Mouse (Mus musculus) midbrain, postnatal 0 days (tissue): Measurements from ENCODE around the gene Tssk3. TPM values are rescaled to one million over a fixed set of nuclear protein-coding genes. Genes with fewer than 3 reads are reported as not detected.
A peak's percentile ranks its signal among the peaks of the same experiment; 100 is the strongest.
"Not testable (repeated sequence)": the region's sequence is repeated elsewhere in the genome, so short reads cannot be mapped to it uniquely, and the experiment has no call there.

Source experiments
- ATAC-seq: fragments of 200-750 bp; cut with Nextera tagmentation; 2 replicates; pipeline ENCODE4 v1.8.0; 2017; ENCODE audit warnings: moderate number of reproducible peaks, mild to moderate bottlenecking, moderate TSS enrichment, moderate library complexity; ENCODE audit not compliant: low FRiP score
- DNase-seq: peaks from one replicate; pipeline ENCODE4 v3.0.0-alpha.2; 2015; ENCODE audit warnings: low spot score
- H3K27ac ChIP-seq: fragments of 300-500 bp; sonication (generic); 2 replicates; pipeline ENCODE4 v1.5.1; 2014; ENCODE audit warnings: low read depth, mild to moderate bottlenecking, low read length, mixed read lengths
- H3K27me3 ChIP-seq: fragments of 300-500 bp; sonication (generic); 2 replicates; pipeline ENCODE4 v1.6.1; 2014; ENCODE audit warnings: low read length, control low read depth, mixed read lengths; ENCODE audit not compliant: insufficient read depth
- H3K36me3 ChIP-seq: fragments of 300-500 bp; sonication (generic); 2 replicates; pipeline ENCODE4 v1.6.1; 2014; ENCODE audit warnings: low read length, control low read depth, mixed read lengths; ENCODE audit not compliant: insufficient read depth
- H3K4me1 ChIP-seq: fragments of 300-500 bp; sonication (generic); 2 replicates; pipeline ENCODE4 v1.6.1; 2014; ENCODE audit warnings: mild to moderate bottlenecking, control low read depth, antibody characterized with exemption, low read length, mixed read lengths; ENCODE audit not compliant: insufficient read depth
- H3K4me2 ChIP-seq: fragments of 300-500 bp; sonication (generic); 2 replicates; pipeline ENCODE4 v1.6.1; 2014; ENCODE audit warnings: low read depth, mild to moderate bottlenecking, low read length, mixed read lengths; ENCODE audit not compliant: poor library complexity, severe bottlenecking
- H3K4me3 ChIP-seq: fragments of 300-500 bp; sonication (generic); 2 replicates; pipeline ENCODE4 v1.5.1; 2014; ENCODE audit warnings: low read depth, mild to moderate bottlenecking, low read length, moderate library complexity
- H3K9ac ChIP-seq: fragments of 300-500 bp; sonication (generic); replicated peaks from 2 replicates; pipeline ENCODE4 v1.6.1; 2014; ENCODE audit warnings: mild to moderate bottlenecking, low read length, moderate library complexity, mixed read lengths; ENCODE audit not compliant: poor library complexity, severe bottlenecking
- H3K9me3 ChIP-seq: fragments of 300-500 bp; sonication (generic); 2 replicates; pipeline ENCODE4 v1.6.1; 2016; ENCODE audit warnings: low read length, control low read depth
- CTCF ChIP-seq: IDR thresholded peaks from 2 replicates; pipeline ENCODE4 v1.5.1; 2016; ENCODE audit warnings: antibody characterized with exemption, mild to moderate bottlenecking
- WGBS: fragments of 180-500 bp; shearing (Covaris S2); extraction: QIAGEN DNeasy Blood & Tissue Kit; methylation state at CpG from one replicate; pipeline ENCODE4 v1.1.7; 2014; 5-methylcytosine and 5-hydroxymethylcytosine counted together
- polyA plus RNA-seq: library from polyadenylated mRNA; unstranded; fragments of >200 nt; fragmentation: Nextera tagmentation; extraction: Ambion mirVana; gene quantifications from 2 replicates; pipeline ENCODE4 v1.2.1, GENCODE M21; 2015
- total RNA-seq: library from RNA; depleted of rRNA; stranded (reverse); fragments of >200 nt; gene quantifications from 2 replicates; pipeline ENCODE4 v1.2.3, GENCODE M21; 2014

Gene Tssk3
- total and polyA plus RNA-seq, 2 experiments from 2014 or later = 0.16 to 1.7 TPM

DNA sequence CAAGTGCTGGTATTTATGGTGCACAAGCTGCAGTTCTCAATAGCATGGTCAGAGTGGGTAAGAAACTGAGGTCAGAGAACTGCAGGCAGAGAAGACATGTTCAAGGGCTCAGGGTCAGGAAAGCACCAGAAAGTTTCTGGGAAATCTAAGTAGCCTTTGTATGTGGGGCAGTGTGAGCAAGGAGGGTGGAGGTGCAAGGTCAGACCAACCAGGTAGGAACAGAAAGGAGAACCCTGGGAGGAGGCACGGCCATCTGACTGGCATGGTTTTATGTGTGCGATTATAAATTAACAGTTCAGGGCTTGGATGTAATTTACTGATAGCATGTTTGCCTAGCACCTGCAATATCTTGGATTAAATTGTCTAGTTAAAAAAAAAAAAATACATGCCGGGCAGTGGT, 31.1 kb downstream of the Tssk3 start:
- no peak for ATAC-seq
- Histone ChIP-seq H3K9me3 (no peaks in the 10 kb centered on the region), H3K27me3 (no peaks in the 10 kb centered on the region), H3K4me3 (no peak overlapping the region), H3K4me1 (0 out of 2 replicates have a peak, but pooled peaks cover 3% of the 10 kb centered on the region), H3K4me2 (no peak overlapping the region), H3K36me3 (0 out of 2 replicates have a peak, but pooled peaks cover 3% of the 10 kb centered on the region), H3K27ac (no peak overlapping the region), H3K9ac (no peak overlapping the region)
- TF ChIP-seq CTCF = no peak
- DNase-seq = no peak
- 91% methylated on average over 3 of the region's 3 CpGs for WGBS

DNA sequence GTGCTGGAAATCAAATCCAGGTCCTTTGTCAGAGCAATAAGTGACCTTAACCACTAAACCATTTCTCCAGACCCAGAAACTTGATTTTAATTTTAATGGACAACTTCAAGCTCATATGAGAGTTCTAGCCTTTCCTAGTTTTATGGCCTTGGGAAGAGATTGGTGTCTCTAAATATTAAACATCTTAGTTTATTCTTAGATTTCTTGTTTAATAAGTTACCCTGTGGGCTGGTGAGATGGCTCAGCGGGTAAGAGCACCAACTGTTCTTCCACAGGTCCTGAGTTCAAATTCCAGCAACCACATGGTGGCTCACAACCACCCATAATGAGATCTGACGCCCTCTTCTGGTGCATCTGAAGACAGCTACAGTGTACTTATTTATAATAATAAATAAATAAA, 33.5 kb downstream of the Tssk3 start:
- not testable (repeated sequence) for H3K4me2 ChIP-seq, H3K27ac ChIP-seq, H3K9ac ChIP-seq, H3K36me3 ChIP-seq, ATAC-seq, H3K9me3 ChIP-seq, DNase-seq, H3K27me3 ChIP-seq, H3K4me3 ChIP-seq, H3K4me1 ChIP-seq
- WGBS = 84% methylated on average over 2 of the region's 2 CpGs

GRCm38 (mm10) chr4:129456126-129456525, 34.7 kb downstream of the Tssk3 start:
- H3K9me3 ChIP-seq = no peaks in the 10 kb centered on the region

DNA sequence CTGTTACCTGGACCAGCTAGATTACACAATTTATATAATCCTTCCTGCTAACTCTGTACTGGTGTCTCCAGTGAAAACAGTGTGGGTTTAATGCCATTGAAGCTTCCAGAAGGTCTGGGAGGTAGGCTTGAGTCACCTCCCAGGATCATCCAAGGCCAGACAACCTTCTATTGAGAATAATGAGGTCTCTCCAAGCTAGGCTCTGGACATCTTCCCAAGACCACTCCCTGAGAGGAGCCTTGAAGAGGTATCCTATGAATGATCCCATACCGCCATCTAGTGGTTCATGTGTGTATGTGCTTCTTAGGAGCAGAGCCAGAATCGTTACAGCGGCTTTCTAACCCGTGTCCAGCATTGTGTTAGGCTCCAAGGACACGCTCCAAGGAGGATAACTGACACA, 35.6 kb downstream of the Tssk3 start:
- ATAC-seq (peak; percentile 81), DNase-seq (peak; percentile 95)
- 0% methylated on average over 5 of the region's 5 CpGs for WGBS
- Histone ChIP-seq H3K4me2 (no peak overlapping the region), H3K36me3 (no peaks in the 10 kb centered on the region), H3K4me3 (no peak overlapping the region), H3K9me3 (no peaks in the 10 kb centered on the region), H3K4me1 (no peaks in the 10 kb centered on the region), H3K27ac (no peak overlapping the region), H3K9ac (0 out of 2 replicates have a peak overlapping the region, but pooled peaks have one; percentile 13), H3K27me3 (no peaks in the 10 kb centered on the region)
- peak; percentile 99 for TF ChIP-seq CTCF

More at GRCm38 (mm10) chr4:129456126-129456525, 34.7 kb downstream of the Tssk3 start:
- TF ChIP-seq CTCF = no peak
- Histone ChIP-seq H3K27ac (no peak overlapping the region), H3K4me3 (no peak overlapping the region), H3K36me3 (no peaks in the 10 kb centered on the region), H3K4me1 (no peaks in the 10 kb centered on the region), H3K27me3 (no peaks in the 10 kb centered on the region), H3K9ac (no peak overlapping the region), H3K4me2 (no peak overlapping the region)
- 43% methylated on average over 5 of the region's 5 CpGs for WGBS
- no peak for ATAC-seq
- no peak for DNase-seq

DNA sequence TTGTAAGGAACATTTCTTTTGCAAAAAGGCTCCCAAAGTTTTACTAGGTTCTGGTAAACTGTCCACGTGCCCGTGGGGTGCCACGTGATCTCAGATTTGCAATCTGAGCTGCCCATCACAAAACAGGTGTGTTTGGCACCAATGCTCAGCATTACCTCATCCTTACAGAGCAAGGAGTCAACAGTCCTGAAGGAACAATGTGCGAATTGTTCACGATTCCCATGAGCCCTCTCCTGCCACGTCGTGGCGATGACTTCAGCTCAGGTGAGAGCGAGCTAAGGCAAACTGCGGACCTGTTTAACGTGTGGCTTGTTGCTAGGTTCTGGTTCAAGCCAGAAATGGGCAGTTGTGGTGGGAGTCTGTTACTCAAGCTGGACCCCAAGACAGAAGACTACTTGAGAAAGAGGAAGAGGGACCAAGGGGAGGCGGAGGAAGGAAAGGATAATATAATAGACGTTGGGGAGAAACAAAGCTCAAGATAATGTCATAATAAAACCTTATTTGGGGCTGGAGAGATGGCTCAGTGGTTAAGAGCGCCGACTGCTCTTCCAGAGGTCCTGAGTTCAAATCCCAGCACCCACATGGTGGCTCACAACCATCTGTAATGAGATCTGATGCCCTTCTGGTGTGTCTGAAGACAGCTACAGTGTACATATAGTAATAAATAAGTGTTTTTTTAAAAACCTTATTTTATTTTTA, 39.2 kb downstream of the Tssk3 start:
- ATAC-seq = no peak
- Histone ChIP-seq H3K4me2 (no peak overlapping the region), H3K9ac (no peak overlapping the region), H3K4me3 (no peak overlapping the region), H3K4me1 (no peaks in the 10 kb centered on the region), H3K27me3 (no peaks in the 10 kb centered on the region), H3K36me3 (no peaks in the 10 kb centered on the region), H3K27ac (no peak overlapping the region), H3K9me3 (no peaks in the 10 kb centered on the region)
- no peak for TF ChIP-seq CTCF
- no peak for DNase-seq
- WGBS = 88% methylated on average over 15 of the region's 15 CpGs

GRCm38 (mm10) chr4:129450851-129451250, 40.0 kb downstream of the Tssk3 start:
- H3K9me3 ChIP-seq = no peaks in the 10 kb centered on the region
- H3K36me3 ChIP-seq = no peaks in the 10 kb centered on the region
- WGBS = 70% methylated on average over 2 of the region's 2 CpGs
- no peak overlapping the region for H3K4me2 ChIP-seq
- 0 out of 2 replicates have a peak, but pooled peaks have one; percentile 20 for TF ChIP-seq CTCF
- H3K4me1 ChIP-seq = no peaks in the 10 kb centered on the region
- H3K27ac ChIP-seq = no peak overlapping the region
- H3K9ac ChIP-seq = no peak overlapping the region
- no peak for DNase-seq
- H3K4me3 ChIP-seq = no peak overlapping the region
- H3K27me3 ChIP-seq = no peaks in the 10 kb centered on the region
- ATAC-seq = no peak
